Mouse (Mus musculus) kidney, adult 2 months (tissue): Measurements from ENCODE around the gene Art4.

ENCODE experiments used
- CTCF ChIP-seq: fragments of 200-500 bp; conservative IDR thresholded peaks from 2 replicates; pipeline ENCODE4 v1.5.1; 2011; ENCODE audit warnings: low read depth, mild to moderate bottlenecking, control low read depth, low read length, moderate library complexity, mixed read lengths; ENCODE audit not compliant: insufficient read depth, insufficient read length
- POLR2A ChIP-seq: fragments of 200-500 bp; IDR thresholded peaks from one replicate; pipeline ENCODE4 v1.6.1; 2011; ENCODE audit warnings: low read depth, low read length, control low read depth

- no peak for TF ChIP-seq POLR2A
- TF ChIP-seq CTCF, result no peak
Observed at GRCm38 (mm10) chr6:136805409-136805775, 52.1 kb downstream of the Art4 start.
